Mouse (Mus musculus) brown adipose tissue, adult 24 weeks (tissue): Measurements from ENCODE around the gene Itprid2. TPM values are rescaled to one million over a fixed set of nuclear protein-coding genes. Genes with fewer than 3 reads are reported as not detected.
"Not testable (repeated sequence)": the region's sequence is repeated elsewhere in the genome, so short reads cannot be mapped to it uniquely, and the experiment has no call there.

Experiments
- H3K27ac ChIP-seq: fragments of 200-500 bp; replicated peaks from 2 replicates; pipeline ENCODE4 v1.5.1; 2012; ENCODE audit warnings: low read depth, mild to moderate bottlenecking, low read length
- H3K4me1 ChIP-seq: fragments of 200-500 bp; 2 replicates; pipeline ENCODE4 v1.6.1; 2012; ENCODE audit warnings: low read length, mixed read lengths; ENCODE audit not compliant: control insufficient read depth, insufficient read depth, insufficient read length
- H3K4me3 ChIP-seq: fragments of 200-500 bp; 2 replicates; pipeline ENCODE4 v1.5.1; 2012; ENCODE audit warnings: low read depth, mild to moderate bottlenecking, low read length, moderate library complexity; ENCODE audit not compliant: insufficient read depth
- polyA plus RNA-seq: library from polyadenylated mRNA; stranded (reverse); fragments of >200 nt; gene quantifications from 2 replicates; pipeline ENCODE4 v1.2.4, GENCODE M21; 2012; ENCODE audit not compliant: missing spikeins, insufficient read depth, insufficient read length

The Itprid2 gene
- polyA plus RNA-seq = 63.1 and 81.4 TPM in 2 replicates

GRCm38 (mm10) chr2:79634528-79635400, at the start of gene Itprid2:
Itprid2 (plus strand) TSS chr2:79635352.
- H3K4me1 ChIP-seq = peaks cover 7% of the 10 kb centered on the region; the same call in 1 of the 2 replicates
- H3K4me3 ChIP-seq = peak within 1 kb of the TSS; percentile 98
- peak within 1 kb of the TSS; percentile 97 for H3K27ac ChIP-seq

- no peak overlapping the region for H3K4me3 ChIP-seq
- H3K4me1 ChIP-seq = no peaks in the 10 kb centered on the region
- H3K27ac ChIP-seq = no peak overlapping the region
Observed at GRCm38 (mm10) chr2:79596177-79596576, 39.0 kb upstream of the Itprid2 start.

GRCm38 (mm10) chr2:79597090-79597489, 38.1 kb upstream of the Itprid2 start:
- Histone ChIP-seq H3K4me1 (no peaks in the 10 kb centered on the region), H3K4me3 (no peak overlapping the region), H3K27ac (no peak overlapping the region)

GRCm38 (mm10) chr2:79601109-79601508, 34.0 kb upstream of the Itprid2 start:
- peak overlapping the region; percentile 10; the same call in 1 of the 2 replicates for H3K27ac ChIP-seq
- not testable (repeated sequence) for H3K4me1 ChIP-seq, H3K4me3 ChIP-seq

- H3K4me3 ChIP-seq = no peak overlapping the region
- peak overlapping the region; percentile 85 for H3K27ac ChIP-seq
Observed at GRCm38 (mm10) chr2:79601691-79602116, 33.4 kb upstream of the Itprid2 start.

GRCm38 (mm10) chr2:79602306-79602705, 32.8 kb upstream of the Itprid2 start:
- H3K4me1 ChIP-seq = no peaks in the 10 kb centered on the region
- H3K4me3 ChIP-seq = no peak overlapping the region
- H3K27ac ChIP-seq = no peak overlapping the region

More at GRCm38 (mm10) chr2:79601691-79602116, 33.4 kb upstream of the Itprid2 start:
- H3K4me1 ChIP-seq = no peaks in the 10 kb centered on the region

GRCm38 (mm10) chr2:79603363-79603762, 31.8 kb upstream of the Itprid2 start:
- H3K4me3 ChIP-seq = no peak overlapping the region
- H3K27ac ChIP-seq = no peak overlapping the region
- no peaks in the 10 kb centered on the region for H3K4me1 ChIP-seq

GRCm38 (mm10) chr2:79606033-79606432, 29.1 kb upstream of the Itprid2 start:
- Histone ChIP-seq H3K4me1 (peaks cover under 1% of the 10 kb centered on the region), H3K27ac (no peak overlapping the region), H3K4me3 (no peak overlapping the region)

- Histone ChIP-seq H3K4me1 (peaks cover 2% of the 10 kb centered on the region), H3K4me3 (no peak overlapping the region), H3K27ac (no peak overlapping the region)
Observed at GRCm38 (mm10) chr2:79607181-79607580, 28.0 kb upstream of the Itprid2 start.

GRCm38 (mm10) chr2:79608301-79609074, 26.7 kb upstream of the Itprid2 start:
- Histone ChIP-seq H3K4me3 (no peak overlapping the region), H3K27ac (peak overlapping the region; percentile 46; the same call in 1 of the 2 replicates), H3K4me1 (peaks cover 2% of the 10 kb centered on the region)

- H3K27ac ChIP-seq = no peak overlapping the region
- H3K4me1 ChIP-seq = peaks cover 2% of the 10 kb centered on the region
- H3K4me3 ChIP-seq = no peak overlapping the region
Observed at GRCm38 (mm10) chr2:79610894-79611293, 24.3 kb upstream of the Itprid2 start.

GRCm38 (mm10) chr2:79618145-79618544, 17.0 kb upstream of the Itprid2 start:
- Histone ChIP-seq H3K27ac (no peak overlapping the region), H3K4me3 (no peak overlapping the region), H3K4me1 (no peaks in the 10 kb centered on the region)

GRCm38 (mm10) chr2:79618614-79619568, 16.3 kb upstream of the Itprid2 start:
- Histone ChIP-seq H3K27ac (no peak overlapping the region), H3K4me1 (no peaks in the 10 kb centered on the region), H3K4me3 (no peak overlapping the region)

GRCm38 (mm10) chr2:79623256-79623655, 11.9 kb upstream of the Itprid2 start:
- H3K27ac ChIP-seq = no peak overlapping the region
- no peaks in the 10 kb centered on the region for H3K4me1 ChIP-seq
- no peak overlapping the region for H3K4me3 ChIP-seq
